10 mouse cellular contexts compared by ENCODE assay signal in the genomic region with DNA sequence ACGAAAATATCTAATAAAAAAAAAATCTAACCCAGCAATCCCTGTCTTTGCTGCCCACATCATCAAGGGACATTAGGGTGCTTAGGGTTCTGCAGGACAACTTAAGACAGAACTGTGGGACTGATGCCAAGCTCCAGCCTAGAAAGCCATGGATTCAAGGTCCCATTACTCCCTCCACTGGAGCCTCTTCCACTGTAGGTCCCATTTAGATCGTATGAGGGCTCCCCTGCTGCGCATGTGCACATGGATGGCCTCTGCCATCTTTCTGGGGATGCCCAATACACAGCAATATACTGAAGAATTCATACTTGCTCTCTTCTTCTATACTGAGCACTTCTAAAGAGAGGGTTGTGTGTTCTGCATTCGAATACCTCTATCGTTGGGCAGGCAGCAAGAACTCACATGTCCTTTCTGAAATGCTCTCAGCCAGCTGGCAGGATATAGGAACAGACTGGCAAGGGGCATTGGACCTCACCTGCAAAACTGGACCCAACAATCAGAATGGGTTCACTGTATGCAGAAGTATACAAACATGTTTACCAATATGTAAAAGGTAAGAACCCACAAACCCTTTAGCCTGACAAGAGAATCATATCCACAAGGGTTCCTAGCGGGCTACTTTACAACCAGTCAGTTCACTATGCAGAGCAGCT. TPM values are rescaled to one million over a fixed set of nuclear protein-coding genes. Genes with fewer than 3 reads are reported as not detected.
A peak's percentile ranks its signal among the peaks of the same experiment; 100 is the strongest.
DNase-seq lines count a peak whose midpoint lies in the region; ATAC-seq and TF ChIP-seq lines count a peak whose summit lies in the region.
"Had no signal": no experiment of that assay in that cellular context is flagged by ENCODE, and none has a peak within 500 bp of the region (broad histone marks: within the 10 kb centered on the region; RNA-seq: fewer than 3 reads in every experiment).

No protein-coding gene starts in this region.

- intact Hi-C loops in left cerebral cortex, postnatal 4 days (cut with DNase I), result no loop called here

- 87% methylated on average over 6 of the region's 6 CpGs for WGBS in forebrain, embryonic 11.5 days
- WGBS in liver, embryonic 12.5 days (ENCODE audit: insufficient replicate concordance), result 79% methylated on average over 6 of the region's 6 CpGs

- peaks cover 23% of the 10 kb centered on the region for H3K36me3 ChIP-seq in erythroblast, embryonic 14.5 days (ENCODE audit: control insufficient read depth)
- peaks cover 4 to 26% of the 10 kb centered on the region in 2 experiments for H3K36me3 ChIP-seq in CH12.LX (replicated peaks in 1 of 2; ENCODE audit: control insufficient read depth in 1 of 2, insufficient read depth in 1 of 2, low read length in 1 of 2)
- no peaks in the 10 kb centered on the region for H3K36me3 ChIP-seq in forebrain, embryonic 11.5 days (ENCODE audit: control insufficient read depth, insufficient read depth, low read length)
- peaks cover 7% of the 10 kb centered on the region; the same call in 1 of the 2 replicates for H3K36me3 ChIP-seq in liver, embryonic 12.5 days

- H3K27ac ChIP-seq in CH12.LX (ENCODE audit: insufficient read depth, low read depth), result no peak overlapping the region
- H3K27ac ChIP-seq in forebrain, embryonic 11.5 days (ENCODE audit: low read depth, low read length), result no peak overlapping the region
- no peak overlapping the region for H3K27ac ChIP-seq in liver, embryonic 12.5 days

- peaks cover 26% of the 10 kb centered on the region for H3K79me2 ChIP-seq in CH12.LX (replicated peaks; ENCODE audit: control insufficient read depth, extremely low read depth, insufficient read depth, poor library complexity, severe bottlenecking)

- peak overlapping the region; percentile 99 for H3K4me3 ChIP-seq in erythroblast, embryonic 14.5 days (replicated peaks)
- H3K4me3 ChIP-seq in CH12.LX (replicated peaks in 1 of 3; ENCODE audit: low read depth in 2 of 3, low read length in 2 of 3, poor library complexity in 1 of 3), result peak overlapping the region in 2 of 3 experiments; percentile 90 to 93
- H3K4me3 ChIP-seq in forebrain, embryonic 11.5 days (ENCODE audit: low read depth, low read length), result peak overlapping the region; percentile 94; the same call in 1 of the 2 replicates
- peak overlapping the region; percentile 93 for H3K4me3 ChIP-seq in liver, embryonic 12.5 days

- dilution Hi-C loops in CH12.LX (cut with MboI; ENCODE audit: extremely low pct_ligation_motif_present, extremely low pct_unique_long_range_greater_than_20kb, low sequenced_read_pairs), result no loop called here

- in situ Hi-C loops in CH12.LX (cut with MboI; ENCODE audit: low pct_ligation_motif_present, low pct_unique_long_range_greater_than_20kb, low sequenced_read_pairs), result no loop called here

- H3K4me2 ChIP-seq in CH12.LX (ENCODE audit: insufficient read depth, low read depth, poor library complexity, severe bottlenecking), result peak overlapping the region; percentile 41
- H3K4me2 ChIP-seq in forebrain, embryonic 11.5 days (ENCODE audit: low read depth, low read length, severe bottlenecking), result peak overlapping the region; percentile 85
- H3K4me2 ChIP-seq in liver, embryonic 12.5 days, result peak overlapping the region; percentile 81

- peaks cover 38% of the 10 kb centered on the region for H3K4me1 ChIP-seq in erythroblast, embryonic 14.5 days (ENCODE audit: control insufficient read depth)
- H3K4me1 ChIP-seq in CH12.LX (ENCODE audit: control insufficient read depth in 1 of 2, insufficient read depth in 2 of 2), result peaks cover 7 to 37% of the 10 kb centered on the region in 2 experiments
- H3K4me1 ChIP-seq in forebrain, embryonic 11.5 days (replicated peaks; ENCODE audit: control insufficient read depth, insufficient read depth, low read length), result peaks cover 7% of the 10 kb centered on the region; the same call in 1 of the 2 replicates
- peaks cover 35% of the 10 kb centered on the region for H3K4me1 ChIP-seq in liver, embryonic 12.5 days

- TF ChIP-seq EP300 in CH12.LX (IDR thresholded peaks at IDR 0.05; ENCODE audit: low read length), result no peak

- no peaks in the 10 kb centered on the region for H3K9me3 ChIP-seq in erythroblast, embryonic 14.5 days (ENCODE audit: control insufficient read depth, low read length)
- no peaks in the 10 kb centered on the region for H3K9me3 ChIP-seq in CH12.LX (replicated peaks; ENCODE audit: low read length)
- no peaks in the 10 kb centered on the region for H3K9me3 ChIP-seq in forebrain, embryonic 11.5 days (ENCODE audit: control insufficient read depth, low read length)
- H3K9me3 ChIP-seq in liver, embryonic 12.5 days (replicated peaks), result no peaks in the 10 kb centered on the region

- TF ChIP-seq POLR2A in CH12.LX (IDR thresholded peaks at IDR 0.05; ENCODE audit: low read depth, low read length), result no peak

- no peak for TF ChIP-seq RAD21 in CH12.LX (IDR thresholded peaks at IDR 0.05; ENCODE audit: low read depth, low read length)

- DNase-seq in CH12.LX (ENCODE audit: extremely low read depth), result no peak
- DNase-seq in forebrain, embryonic 11.5 days (ENCODE audit: low spot score), result peak; percentile 2
- DNase-seq in right cerebral cortex, adult 18-20 months, result no peak
- no peak for DNase-seq in gastrocnemius, postnatal 25 days
- no peak for DNase-seq in left cerebral cortex, postnatal 4 days
- DNase-seq: kidney, adult 2 months had no signal

- ATAC-seq in erythroblast, adult 5-6 weeks (replicated peaks; ENCODE audit: low FRiP score, poor library complexity, severe bottlenecking), result no peak
- no peak for ATAC-seq in forebrain, embryonic 11.5 days (replicated peaks; ENCODE audit: low FRiP score)
- no peak for ATAC-seq in liver, embryonic 12.5 days

- H3K9ac ChIP-seq in CH12.LX (ENCODE audit: insufficient read depth, low read depth), result no peak overlapping the region
- peak overlapping the region; percentile 98 for H3K9ac ChIP-seq in forebrain, embryonic 11.5 days (ENCODE audit: low read length)
- peak overlapping the region; percentile 98; the same call in 1 of the 2 replicates for H3K9ac ChIP-seq in liver, embryonic 12.5 days

- TF ChIP-seq CTCF in CH12.LX (conservative IDR thresholded peaks at IDR 0.05 in 1 of 2, IDR thresholded peaks at IDR 0.05 in 1 of 2; ENCODE audit: low read depth in 2 of 2, low read length in 2 of 2), result no peak

- H3K27me3 ChIP-seq in erythroblast, embryonic 14.5 days (ENCODE audit: control insufficient read depth), result 0 out of 2 replicates have a peak, but pooled peaks cover 2% of the 10 kb centered on the region
- no peaks in the 10 kb centered on the region for H3K27me3 ChIP-seq in CH12.LX (replicated peaks)
- no peaks in the 10 kb centered on the region for H3K27me3 ChIP-seq in forebrain, embryonic 11.5 days (ENCODE audit: control insufficient read depth, insufficient read depth, low read length)
- peaks cover 5% of the 10 kb centered on the region; the same call in 1 of the 2 replicates for H3K27me3 ChIP-seq in liver, embryonic 12.5 days (replicated peaks)

RNA-seq across cellular contexts. Expression of a gene that starts 1.7 kb away (rescaled TPM):
- 0.07 and 0.08 TPM in 2 replicates for polyA plus RNA-seq in erythroblast, embryonic 14.5 days (2012)
- 1.0 TPM in 1 of 2 replicates, not detected in the other for total RNA-seq in erythroblast, adult 5-6 weeks (2015; ENCODE audit: low replicate concordance)
- total RNA-seq in erythroblast, adult 5-6 weeks (2017; ENCODE audit: low replicate concordance), result 0.68 TPM in 1 of 2 replicates, not detected in the other
- 0.21 and 0.42 TPM in 2 replicates for total RNA-seq in CH12.LX (2012; rRNA removed)
- total RNA-seq in CH12.LX (2014; rRNA removed), result 0.16 and 0.18 TPM in 2 replicates
- 0.68 and 0.91 TPM in 2 replicates for polyA plus RNA-seq in CH12.LX (2012; ENCODE audit: insufficient read length, low read depth)
- polyA plus RNA-seq in forebrain, embryonic 11.5 days (2014; fragmentation: Nextera tagmentation; extraction: Ambion mirVana), result 0.32 and 0.51 TPM in 2 replicates
- not detected in 2 replicates for polyA plus RNA-seq in liver, embryonic 12.5 days (2016; fragmentation: Nextera tagmentation; extraction: Ambion mirVana)
- total RNA-seq in gastrocnemius, postnatal 25 days (2021), result under 1 TPM in 1 of 2 experiments, not detected in 1; 0.16 TPM
- 1 to 10 TPM in 1 of 2 experiments, under 1 TPM in 1; 0.77 to 1.2 TPM for total RNA-seq in left cerebral cortex, postnatal 4 days (2021)

RNA-seq across cellular contexts. Expression of a gene that starts 4.2 kb away (rescaled TPM):
- not detected in 2 replicates for polyA plus RNA-seq in erythroblast, embryonic 14.5 days (2012)
- total RNA-seq in erythroblast, adult 5-6 weeks (2015; ENCODE audit: low replicate concordance), result not detected in 2 replicates
- not detected in 2 replicates for total RNA-seq in erythroblast, adult 5-6 weeks (2017; ENCODE audit: low replicate concordance)
- total RNA-seq in CH12.LX (2012; rRNA removed) (0.04 TPM in 1 of 2 replicates, not detected in the other), CH12.LX (2014; rRNA removed) (not detected in 2 replicates)
- polyA plus RNA-seq in CH12.LX (2012; ENCODE audit: insufficient read length, low read depth), result 0.15 and 0.16 TPM in 2 replicates
- not detected in 2 replicates for polyA plus RNA-seq in forebrain, embryonic 11.5 days (2014; fragmentation: Nextera tagmentation; extraction: Ambion mirVana)
- 0.04 TPM in 1 of 2 replicates, not detected in the other for polyA plus RNA-seq in liver, embryonic 12.5 days (2016; fragmentation: Nextera tagmentation; extraction: Ambion mirVana)
- under 1 TPM in 1 of 2 experiments, not detected in 1; 0.13 TPM for total RNA-seq in gastrocnemius, postnatal 25 days (2021)
- total RNA-seq in left cerebral cortex, postnatal 4 days (2021), result not detected

RNA-seq across cellular contexts. Expression of a gene that starts 8.5 kb away (rescaled TPM):
- polyA plus RNA-seq in erythroblast, embryonic 14.5 days (2012), result 0.68 and 1.1 TPM in 2 replicates
- 2.1 and 26.1 TPM in 2 replicates for total RNA-seq in erythroblast, adult 5-6 weeks (2015; ENCODE audit: low replicate concordance)
- total RNA-seq in erythroblast, adult 5-6 weeks (2017; ENCODE audit: low replicate concordance), result 11.6 and 13.8 TPM in 2 replicates
- total RNA-seq in CH12.LX (2012; rRNA removed), result 48.0 and 52.5 TPM in 2 replicates
- total RNA-seq in CH12.LX (2014; rRNA removed), result 36.9 and 41.5 TPM in 2 replicates
- 45.2 and 54.8 TPM in 2 replicates for polyA plus RNA-seq in CH12.LX (2012; ENCODE audit: insufficient read length, low read depth)
- 112 TPM in 2 replicates for polyA plus RNA-seq in forebrain, embryonic 11.5 days (2014; fragmentation: Nextera tagmentation; extraction: Ambion mirVana)
- 29.7 and 29.9 TPM in 2 replicates for polyA plus RNA-seq in liver, embryonic 12.5 days (2016; fragmentation: Nextera tagmentation; extraction: Ambion mirVana)
- 10 to 100 TPM; 23.0 to 24.7 TPM for total RNA-seq in gastrocnemius, postnatal 25 days (2021)
- 100 to 1,000 TPM; 116 to 123 TPM for total RNA-seq in left cerebral cortex, postnatal 4 days (2021)

RNA-seq across cellular contexts. Expression of a gene that starts 8.6 kb away (rescaled TPM):
- polyA plus RNA-seq in erythroblast, embryonic 14.5 days (2012), result not detected in 2 replicates
- not detected in 2 replicates for total RNA-seq in erythroblast, adult 5-6 weeks (2015; ENCODE audit: low replicate concordance)
- total RNA-seq in erythroblast, adult 5-6 weeks (2017; ENCODE audit: low replicate concordance), result not detected in 2 replicates
- total RNA-seq in CH12.LX (2012; rRNA removed), result not detected in 2 replicates
- not detected in 2 replicates for total RNA-seq in CH12.LX (2014; rRNA removed)
- 0.21 TPM in 1 of 2 replicates, not detected in the other for polyA plus RNA-seq in CH12.LX (2012; ENCODE audit: insufficient read length, low read depth)
- polyA plus RNA-seq in forebrain, embryonic 11.5 days (2014; fragmentation: Nextera tagmentation; extraction: Ambion mirVana), result 0.52 TPM in 1 of 2 replicates, not detected in the other
- not detected in 2 replicates for polyA plus RNA-seq in liver, embryonic 12.5 days (2016; fragmentation: Nextera tagmentation; extraction: Ambion mirVana)
- total RNA-seq in gastrocnemius, postnatal 25 days (2021), result not detected
- not detected for total RNA-seq in left cerebral cortex, postnatal 4 days (2021)
- polyA plus RNA-seq: brain, embryonic 14.5 days had no signal

RNA-seq across cellular contexts. Expression of a gene that starts 21.3 kb away (rescaled TPM):
- 2.0 and 2.1 TPM in 2 replicates for polyA plus RNA-seq in erythroblast, embryonic 14.5 days (2012)
- total RNA-seq in erythroblast, adult 5-6 weeks (2015; ENCODE audit: low replicate concordance), result 1.7 TPM in 1 of 2 replicates, not detected in the other
- total RNA-seq in erythroblast, adult 5-6 weeks (2017; ENCODE audit: low replicate concordance), result 6.0 and 8.4 TPM in 2 replicates
- total RNA-seq in CH12.LX (2012; rRNA removed), result 33.1 and 36.7 TPM in 2 replicates
- 31.1 and 31.4 TPM in 2 replicates for total RNA-seq in CH12.LX (2014; rRNA removed)
- polyA plus RNA-seq in CH12.LX (2012; ENCODE audit: insufficient read length, low read depth), result 37.0 and 38.7 TPM in 2 replicates
- 50.2 and 54.3 TPM in 2 replicates for polyA plus RNA-seq in forebrain, embryonic 11.5 days (2014; fragmentation: Nextera tagmentation; extraction: Ambion mirVana)
- 18.7 and 18.9 TPM in 2 replicates for polyA plus RNA-seq in liver, embryonic 12.5 days (2016; fragmentation: Nextera tagmentation; extraction: Ambion mirVana)
- total RNA-seq in gastrocnemius, postnatal 25 days (2021), result 1 to 10 TPM; 5.1 to 6.1 TPM
- total RNA-seq in left cerebral cortex, postnatal 4 days (2021), result 10 to 100 TPM; 40.7 to 45.1 TPM
